Mouse (Mus musculus) c-Kit-positive CD71-positive TER-119-positive erythroid progenitor cells, embryonic 14.5 days (primary cell): ENCODE measurements around the gene Nckap5.
"Not testable (repeated sequence)": the region's sequence is repeated elsewhere in the genome, so short reads cannot be mapped to it uniquely, and the experiment has no call there.

Experiments
- DNase-seq: peaks from one replicate; pipeline ENCODE4 v3.0.0-alpha.2; 2013; ENCODE audit warnings: low spot score

The Nckap5 gene

GRCm38 (mm10) chr1:126830031-126830927 lies at the start of gene Nckap5:
TSS of gene Nckap5 (minus strand) at chr1:126830799.
- DNase-seq = no peak

- DNase-seq = no peak
These were observed 46.9 kb upstream of the Nckap5 start for GRCm38 (mm10) chr1:126877495-126877894.

- no peak for DNase-seq
These were observed 37.8 kb upstream of the Nckap5 start for GRCm38 (mm10) chr1:126868372-126868771.

- no peak for DNase-seq
These were observed 37.3 kb upstream of the Nckap5 start for GRCm38 (mm10) chr1:126867912-126868311.

GRCm38 (mm10) chr1:126865591-126866086 lies 35.0 kb upstream of the Nckap5 start:
- no peak for DNase-seq

- no peak for DNase-seq
These were observed 31.2 kb upstream of the Nckap5 start for GRCm38 (mm10) chr1:126861816-126862215.

- DNase-seq = no peak
These were observed 29.9 kb upstream of the Nckap5 start for GRCm38 (mm10) chr1:126860537-126860936.

- DNase-seq = no peak
These were observed 18.9 kb upstream of the Nckap5 start for GRCm38 (mm10) chr1:126849481-126849880.

GRCm38 (mm10) chr1:126846317-126846716 lies 15.7 kb upstream of the Nckap5 start:
- DNase-seq = no peak

- DNase-seq = no peak
These were observed 2.3 kb upstream of the Nckap5 start for GRCm38 (mm10) chr1:126832885-126833284.

- no peak for DNase-seq
These were observed 1.6 kb downstream of the Nckap5 start for GRCm38 (mm10) chr1:126829031-126829430.

GRCm38 (mm10) chr1:126824841-126825240 lies 5.8 kb downstream of the Nckap5 start:
- DNase-seq = peak; percentile 3

- no peak for DNase-seq
These were observed 8.4 kb downstream of the Nckap5 start for GRCm38 (mm10) chr1:126822246-126822645.

GRCm38 (mm10) chr1:126817381-126818034 lies 13.1 kb downstream of the Nckap5 start:
- DNase-seq = peak; percentile 10

GRCm38 (mm10) chr1:126806994-126807611 lies 23.5 kb downstream of the Nckap5 start:
- DNase-seq = no peak

GRCm38 (mm10) chr1:126806548-126806947 lies 24.1 kb downstream of the Nckap5 start:
- DNase-seq = no peak

- DNase-seq = no peak
These were observed 28.2 kb downstream of the Nckap5 start for GRCm38 (mm10) chr1:126802405-126802804.

GRCm38 (mm10) chr1:126801706-126802105 lies 28.9 kb downstream of the Nckap5 start:
- no peak for DNase-seq

- DNase-seq = no peak
These were observed 31.2 kb downstream of the Nckap5 start for GRCm38 (mm10) chr1:126799379-126799798.

- DNase-seq = not testable (repeated sequence)
These were observed 50.2 kb downstream of the Nckap5 start for GRCm38 (mm10) chr1:126780354-126780941.

GRCm38 (mm10) chr1:126773947-126774346 lies 56.7 kb downstream of the Nckap5 start:
- DNase-seq = not testable (repeated sequence)

GRCm38 (mm10) chr1:126766971-126767370 lies 63.6 kb downstream of the Nckap5 start:
- DNase-seq = no peak
